Mouse (Mus musculus) neural tube, embryonic 14.5 days (tissue): ENCODE results near the gene Sufu. TPM values are rescaled to one million over a fixed set of nuclear protein-coding genes. Genes with fewer than 3 reads are reported as not detected.

Experiments
- ATAC-seq: fragments of 200-750 bp; cut with Nextera tagmentation; 2 replicates; pipeline ENCODE4 v1.8.0; 2017; ENCODE audit warnings: low read depth, mild to moderate bottlenecking, moderate TSS enrichment, moderate library complexity
- H3K27ac ChIP-seq: fragments of 300-500 bp; sonication (generic); 2 replicates; pipeline ENCODE4 v1.5.1; 2014; ENCODE audit warnings: low read depth, mild to moderate bottlenecking, control low read depth, low read length, moderate library complexity, mixed read lengths
- H3K27me3 ChIP-seq: fragments of 300-500 bp; sonication (generic); 2 replicates; pipeline ENCODE4 v1.6.1; 2014; ENCODE audit warnings: low read length; ENCODE audit not compliant: control insufficient read depth, insufficient read depth
- H3K36me3 ChIP-seq: fragments of 300-500 bp; sonication (generic); 2 replicates; pipeline ENCODE4 v1.6.1; 2014; ENCODE audit warnings: low read length, mixed read lengths; ENCODE audit not compliant: control insufficient read depth, insufficient read depth
- H3K4me1 ChIP-seq: fragments of 300-500 bp; sonication (generic); 2 replicates; pipeline ENCODE4 v1.6.1; 2014; ENCODE audit warnings: low read length; ENCODE audit not compliant: control insufficient read depth, insufficient read depth
- H3K4me2 ChIP-seq: fragments of 300-500 bp; sonication (generic); 2 replicates; pipeline ENCODE4 v1.6.1; 2014; ENCODE audit warnings: mild to moderate bottlenecking, low read depth, low read length, control low read depth
- H3K4me3 ChIP-seq: fragments of 300-500 bp; sonication (generic); 2 replicates; pipeline ENCODE4 v1.5.1; 2014; ENCODE audit warnings: low read depth, low read length, control low read depth, mixed read lengths
- H3K9ac ChIP-seq: fragments of 300-500 bp; sonication (generic); replicated peaks from 2 replicates; pipeline ENCODE4 v1.6.1; 2014; ENCODE audit warnings: low read depth, mild to moderate bottlenecking, control low read depth, low read length, mixed read lengths
- H3K9me3 ChIP-seq: fragments of 300-500 bp; sonication (generic); 2 replicates; pipeline ENCODE4 v1.6.1; 2016; ENCODE audit warnings: low read length; ENCODE audit not compliant: control insufficient read depth
- WGBS: fragments of 180-500 bp; shearing (Covaris S2); extraction: QIAGEN DNeasy Blood & Tissue Kit; methylation state at CpG from one replicate; pipeline ENCODE4 v1.1.7; 2014; 5-methylcytosine and 5-hydroxymethylcytosine counted together
- polyA plus RNA-seq: library from polyadenylated mRNA; unstranded; fragments of >200 nt; fragmentation: Nextera tagmentation; extraction: Ambion mirVana; gene quantifications from 2 replicates; pipeline ENCODE4 v1.2.1, GENCODE M21; 2014

The Sufu gene
- polyA plus RNA-seq, 1 experiment from 2014 or later = 20.2 TPM

GRCm38 (mm10) chr19:46375891-46376290 is 20.8 kb upstream of the Sufu start:
- Histone ChIP-seq H3K36me3 (peaks cover 32% of the 10 kb centered on the region), H3K4me2 (no peak overlapping the region), H3K27ac (no peak overlapping the region), H3K9me3 (no peaks in the 10 kb centered on the region), H3K9ac (no peak overlapping the region), H3K4me1 (no peaks in the 10 kb centered on the region), H3K4me3 (no peak overlapping the region), H3K27me3 (no peaks in the 10 kb centered on the region)
- WGBS = 65% methylated on average over 4 of the region's 4 CpGs
- ATAC-seq = no peak

GRCm38 (mm10) chr19:46382275-46382674 is 14.4 kb upstream of the Sufu start:
- Histone ChIP-seq H3K9ac (no peak overlapping the region), H3K4me2 (no peak overlapping the region), H3K27ac (no peak overlapping the region), H3K4me1 (no peaks in the 10 kb centered on the region), H3K27me3 (no peaks in the 10 kb centered on the region), H3K9me3 (no peaks in the 10 kb centered on the region), H3K4me3 (no peak overlapping the region), H3K36me3 (peaks cover 80% of the 10 kb centered on the region)
- WGBS = 90% methylated on average over 9 of the region's 9 CpGs
- no peak for ATAC-seq

- ATAC-seq = no peak
- Histone ChIP-seq H3K9ac (no peak overlapping the region), H3K36me3 (peaks cover 20% of the 10 kb centered on the region), H3K4me2 (no peak overlapping the region), H3K4me1 (peaks cover 14% of the 10 kb centered on the region), H3K27me3 (no peaks in the 10 kb centered on the region), H3K4me3 (no peak overlapping the region), H3K9me3 (no peaks in the 10 kb centered on the region), H3K27ac (no peak overlapping the region)
- WGBS = 90% methylated on average over 5 of the region's 5 CpGs
These were observed 6.8 kb upstream of the Sufu start for GRCm38 (mm10) chr19:46389872-46390271.

- H3K4me2 ChIP-seq = no peak overlapping the region
- H3K27me3 ChIP-seq = no peaks in the 10 kb centered on the region
- H3K27ac ChIP-seq = no peak overlapping the region
- H3K9ac ChIP-seq = no peak overlapping the region
- WGBS = 40% methylated on average over 4 of the region's 4 CpGs
- peaks cover 20% of the 10 kb centered on the region for H3K4me1 ChIP-seq
- ATAC-seq = no peak
- H3K4me3 ChIP-seq = no peak overlapping the region
- no peaks in the 10 kb centered on the region for H3K9me3 ChIP-seq
- peaks cover 12% of the 10 kb centered on the region; the same call in 1 of the 2 replicates for H3K36me3 ChIP-seq
These were observed 4.7 kb upstream of the Sufu start for GRCm38 (mm10) chr19:46392018-46392417.

- H3K4me2 ChIP-seq = peak overlapping the region; percentile 94
- WGBS = 4% methylated on average over 10 of the region's 10 CpGs
- ATAC-seq = no peak
- H3K4me3 ChIP-seq = peak overlapping the region; percentile 79
- H3K4me1 ChIP-seq = peaks cover 39% of the 10 kb centered on the region
- peak overlapping the region; percentile 41; the same call in 1 of the 2 replicates for H3K9ac ChIP-seq
- no peaks in the 10 kb centered on the region for H3K9me3 ChIP-seq
- H3K27ac ChIP-seq = no peak overlapping the region
- no peaks in the 10 kb centered on the region for H3K36me3 ChIP-seq
- no peaks in the 10 kb centered on the region for H3K27me3 ChIP-seq
These were observed 2.0 kb upstream of the Sufu start for GRCm38 (mm10) chr19:46394712-46395108.

- WGBS = under 1% methylated on average over 51 of the region's 51 CpGs
- H3K9ac ChIP-seq = peak within 1 kb of the TSS; percentile 85
- peak within 1 kb of the TSS; percentile 94 for H3K4me2 ChIP-seq
- ATAC-seq = peak; percentile 97
- peaks cover 40% of the 10 kb centered on the region for H3K4me1 ChIP-seq
- no peaks in the 10 kb centered on the region for H3K27me3 ChIP-seq
- peak within 1 kb of the TSS; percentile 79 for H3K4me3 ChIP-seq
- peak within 1 kb of the TSS; percentile 89 for H3K27ac ChIP-seq
- no peaks in the 10 kb centered on the region for H3K9me3 ChIP-seq
- no peaks in the 10 kb centered on the region for H3K36me3 ChIP-seq
These were observed 1.3 kb upstream of the Sufu start, which contains the start of gene Actr1a for GRCm38 (mm10) chr19:46395109-46396009. Gene Actr1a, minus strand, starts transcription at chr19:46395748.

- no peaks in the 10 kb centered on the region for H3K9me3 ChIP-seq
- H3K27ac ChIP-seq = no peak overlapping the region; the same call in 1 of the 2 replicates
- H3K9ac ChIP-seq = no peak overlapping the region
- peaks cover 42% of the 10 kb centered on the region for H3K4me1 ChIP-seq
- H3K27me3 ChIP-seq = no peaks in the 10 kb centered on the region
- 14% methylated on average over 8 of the region's 8 CpGs for WGBS
- peak overlapping the region; percentile 79 for H3K4me3 ChIP-seq
- ATAC-seq = no peak
- H3K36me3 ChIP-seq = peaks cover under 1% of the 10 kb centered on the region; the same call in 1 of the 2 replicates
- peak overlapping the region; percentile 53 for H3K4me2 ChIP-seq
These were observed 587 bp upstream of the Sufu start for GRCm38 (mm10) chr19:46396109-46396508.

GRCm38 (mm10) chr19:46397436-46398001 is 823 bp downstream of the Sufu start:
- Histone ChIP-seq H3K27me3 (no peaks in the 10 kb centered on the region), H3K9me3 (no peaks in the 10 kb centered on the region), H3K4me3 (peak overlapping the region; percentile 93), H3K27ac (peak overlapping the region; percentile 80), H3K4me1 (peaks cover 42% of the 10 kb centered on the region), H3K9ac (peak overlapping the region; percentile 76), H3K36me3 (peaks cover 4% of the 10 kb centered on the region; the same call in 1 of the 2 replicates), H3K4me2 (peak overlapping the region; percentile 76)
- 3% methylated on average over 18 of the region's 19 CpGs for WGBS
- ATAC-seq = no peak

GRCm38 (mm10) chr19:46398401-46398800 is 1.7 kb downstream of the Sufu start:
- peaks cover 12% of the 10 kb centered on the region for H3K36me3 ChIP-seq
- no peaks in the 10 kb centered on the region for H3K27me3 ChIP-seq
- ATAC-seq = no peak
- peak overlapping the region; percentile 76; the same call in 1 of the 2 replicates for H3K9ac ChIP-seq
- peak overlapping the region; percentile 93 for H3K4me3 ChIP-seq
- no peak overlapping the region for H3K27ac ChIP-seq
- peaks cover 40% of the 10 kb centered on the region for H3K4me1 ChIP-seq
- 40% methylated on average over 3 of the region's 3 CpGs for WGBS
- peak overlapping the region; percentile 76 for H3K4me2 ChIP-seq
- no peaks in the 10 kb centered on the region for H3K9me3 ChIP-seq
